Mouse (Mus musculus) liver, postnatal 0 days (tissue): ENCODE data around the gene Rad54l.

Experiments used
- CTCF ChIP-seq: sonication (generic); IDR thresholded peaks from 2 replicates; pipeline ENCODE4 v1.5.1; 2016; ENCODE audit warnings: antibody characterized with exemption, low read depth
- EP300 ChIP-seq: IDR thresholded peaks from 2 replicates; pipeline ENCODE4 v1.6.1; 2016; ENCODE audit warnings: antibody characterized with exemption, low read depth, mild to moderate bottlenecking

GRCm38 (mm10) chr4:116096291-116096690, 27.2 kb downstream of the Rad54l start:
- TF ChIP-seq CTCF (no peak), EP300 (no peak)
